Mouse (Mus musculus): ENCODE data around the gene Hcn2. TPM values are rescaled to one million over a fixed set of nuclear protein-coding genes. Genes with fewer than 3 reads are reported as not detected.

Hcn2 gene
- polyA plus RNA-seq, 1 experiment from 2014 or later: 0.28 TPM

DNA sequence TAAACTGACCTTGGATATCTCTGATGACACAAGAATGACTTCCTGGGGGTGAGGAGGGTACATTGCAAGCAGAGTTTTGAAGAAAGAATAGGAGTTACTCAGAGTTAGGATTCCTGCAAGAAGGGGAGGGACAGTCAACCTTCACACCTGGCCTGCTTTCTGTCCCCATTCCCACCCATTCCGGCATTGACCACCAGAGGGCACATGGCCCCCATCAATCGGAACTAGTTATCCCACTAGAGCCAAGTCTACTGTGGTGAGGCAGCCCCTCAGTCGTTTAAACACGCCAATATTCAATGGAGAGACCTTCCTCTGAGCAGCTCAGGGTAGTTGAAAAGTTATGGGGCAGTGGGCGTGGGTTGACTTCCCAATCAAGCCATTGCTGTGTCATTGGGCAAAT lies 52.0 kb downstream of the Hcn2 start:
- DNase-seq (ENCODE audit: low spot score): peak; percentile 82
- no peaks in the 10 kb centered on the region for H3K27me3 ChIP-seq (ENCODE audit: insufficient read depth, low read length)
- ATAC-seq (replicated peaks; ENCODE audit: low FRiP score, low read depth): no peak
- TF ChIP-seq CTCF (IDR thresholded peaks at IDR 0.05; ENCODE audit: low read depth): peak; percentile 98
- H3K27ac ChIP-seq: peak overlapping the region; percentile 11; the same call in 1 of the 2 replicates
- no peak overlapping the region for H3K9ac ChIP-seq (ENCODE audit: low read depth, low read length)
- 0 out of 2 replicates have a peak overlapping the region, but pooled peaks have one; percentile 11 for H3K4me2 ChIP-seq (ENCODE audit: low read length)
- no peaks in the 10 kb centered on the region for H3K9me3 ChIP-seq (replicated peaks; ENCODE audit: low read length)
- H3K36me3 ChIP-seq (ENCODE audit: insufficient read depth, low read length): no peaks in the 10 kb centered on the region
- H3K4me1 ChIP-seq (replicated peaks; ENCODE audit: insufficient read depth, low read length): peaks cover 20% of the 10 kb centered on the region
- under 1% methylated on average over 5 of the region's 5 CpGs for WGBS
- no peak overlapping the region for H3K4me3 ChIP-seq (replicated peaks; ENCODE audit: low read depth, low read length)

DNA sequence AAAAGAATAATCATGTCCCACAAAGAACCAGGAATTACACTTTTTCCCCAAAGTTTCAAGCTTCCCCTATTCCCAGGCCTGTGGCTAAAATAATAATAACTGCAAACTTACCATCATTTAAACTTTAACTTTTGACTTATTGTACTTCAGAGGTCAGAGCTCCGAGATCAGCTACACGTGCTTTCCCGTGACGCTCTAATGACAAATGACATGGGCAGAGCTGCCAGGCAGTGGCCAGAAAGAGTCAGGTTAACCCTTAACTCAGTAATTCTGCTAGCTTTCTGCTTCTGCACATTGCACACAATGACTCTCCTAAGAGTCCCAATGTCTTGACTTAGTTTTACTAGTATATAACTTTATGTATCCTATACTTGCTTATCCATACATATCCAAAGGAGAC lies 52.9 kb downstream of the Hcn2 start:
- no peak overlapping the region for H3K4me3 ChIP-seq (replicated peaks; ENCODE audit: low read depth, low read length)
- DNase-seq (ENCODE audit: low spot score) (no peak), ATAC-seq (replicated peaks; ENCODE audit: low FRiP score, low read depth) (no peak)
- H3K4me1 ChIP-seq (replicated peaks; ENCODE audit: insufficient read depth, low read length): peaks cover 20% of the 10 kb centered on the region
- no peak overlapping the region for H3K27ac ChIP-seq
- H3K9me3 ChIP-seq (replicated peaks; ENCODE audit: low read length): no peaks in the 10 kb centered on the region
- no peak for TF ChIP-seq CTCF (IDR thresholded peaks at IDR 0.05; ENCODE audit: low read depth)
- no peaks in the 10 kb centered on the region for H3K36me3 ChIP-seq (ENCODE audit: insufficient read depth, low read length)
- no peaks in the 10 kb centered on the region for H3K27me3 ChIP-seq (ENCODE audit: insufficient read depth, low read length)
- no peak overlapping the region for H3K4me2 ChIP-seq (ENCODE audit: low read length)
- H3K9ac ChIP-seq (ENCODE audit: low read depth, low read length): no peak overlapping the region
- 24% methylated on average over 4 of the region's 4 CpGs for WGBS

DNA sequence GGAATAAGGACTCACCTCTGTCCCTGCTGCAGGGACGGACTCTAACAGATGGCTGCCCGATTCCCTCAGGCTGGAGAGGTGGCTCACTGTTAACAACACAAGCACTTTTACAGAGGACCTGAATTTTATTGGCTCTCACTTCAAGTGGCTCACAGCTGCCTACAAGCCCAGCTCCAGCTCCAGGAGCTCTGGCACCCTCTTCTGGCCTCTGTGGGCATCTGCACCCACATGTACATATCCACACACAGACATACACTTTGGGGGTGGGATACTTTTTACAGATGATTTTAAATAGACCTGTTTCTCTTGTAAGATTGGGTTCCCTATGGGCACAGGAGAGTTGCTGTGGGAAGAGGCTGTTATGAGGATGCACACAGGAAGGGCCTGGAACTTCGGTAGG lies 55.9 kb downstream of the Hcn2 start:
- Histone ChIP-seq H3K9me3 (replicated peaks; ENCODE audit: low read length) (no peaks in the 10 kb centered on the region), H3K4me1 (replicated peaks; ENCODE audit: insufficient read depth, low read length) (peaks cover 7% of the 10 kb centered on the region), H3K27ac (no peak overlapping the region), H3K9ac (ENCODE audit: low read depth, low read length) (no peak overlapping the region), H3K4me2 (ENCODE audit: low read length) (no peak overlapping the region), H3K27me3 (ENCODE audit: insufficient read depth, low read length) (no peaks in the 10 kb centered on the region), H3K4me3 (replicated peaks; ENCODE audit: low read depth, low read length) (no peak overlapping the region), H3K36me3 (ENCODE audit: insufficient read depth, low read length) (no peaks in the 10 kb centered on the region)
- WGBS: 90% methylated on average over 3 of the region's 3 CpGs
- DNase-seq (ENCODE audit: low spot score) (no peak), ATAC-seq (replicated peaks; ENCODE audit: low FRiP score, low read depth) (no peak)
- TF ChIP-seq CTCF (IDR thresholded peaks at IDR 0.05; ENCODE audit: low read depth): peak; percentile 34; the same call in 1 of the 2 replicates

DNA sequence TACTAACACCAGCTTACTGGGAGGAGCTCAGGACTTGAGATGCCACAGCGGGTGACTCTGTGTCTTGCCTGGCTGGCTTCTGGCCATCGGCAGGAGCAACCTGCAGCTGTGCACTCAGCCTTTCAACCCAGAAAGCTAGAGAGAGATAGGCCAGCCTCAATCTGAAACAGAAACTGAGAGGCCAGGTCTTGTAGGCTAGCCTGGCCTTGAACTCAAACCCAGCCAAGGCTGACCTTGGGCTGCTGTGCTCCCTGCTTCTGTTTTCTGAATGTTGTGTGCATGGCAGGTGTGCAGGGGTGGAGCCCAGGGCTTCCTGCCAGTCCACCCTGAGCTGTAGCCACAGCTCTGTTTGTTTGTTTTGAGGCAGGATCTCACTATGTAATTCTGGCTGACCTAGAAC lies 56.8 kb downstream of the Hcn2 start:
- Histone ChIP-seq H3K36me3 (ENCODE audit: insufficient read depth, low read length) (no peaks in the 10 kb centered on the region), H3K27ac (no peak overlapping the region), H3K4me2 (ENCODE audit: low read length) (no peak overlapping the region), H3K9ac (ENCODE audit: low read depth, low read length) (no peak overlapping the region), H3K4me1 (replicated peaks; ENCODE audit: insufficient read depth, low read length) (peaks cover 5% of the 10 kb centered on the region), H3K27me3 (ENCODE audit: insufficient read depth, low read length) (no peaks in the 10 kb centered on the region), H3K4me3 (replicated peaks; ENCODE audit: low read depth, low read length) (no peak overlapping the region), H3K9me3 (replicated peaks; ENCODE audit: low read length) (no peaks in the 10 kb centered on the region)
- DNase-seq (ENCODE audit: low spot score): no peak
- WGBS: 83% methylated on average over 2 of the region's 2 CpGs
- ATAC-seq (replicated peaks; ENCODE audit: low FRiP score, low read depth): no peak
- TF ChIP-seq CTCF (IDR thresholded peaks at IDR 0.05; ENCODE audit: low read depth): no peak

DNA sequence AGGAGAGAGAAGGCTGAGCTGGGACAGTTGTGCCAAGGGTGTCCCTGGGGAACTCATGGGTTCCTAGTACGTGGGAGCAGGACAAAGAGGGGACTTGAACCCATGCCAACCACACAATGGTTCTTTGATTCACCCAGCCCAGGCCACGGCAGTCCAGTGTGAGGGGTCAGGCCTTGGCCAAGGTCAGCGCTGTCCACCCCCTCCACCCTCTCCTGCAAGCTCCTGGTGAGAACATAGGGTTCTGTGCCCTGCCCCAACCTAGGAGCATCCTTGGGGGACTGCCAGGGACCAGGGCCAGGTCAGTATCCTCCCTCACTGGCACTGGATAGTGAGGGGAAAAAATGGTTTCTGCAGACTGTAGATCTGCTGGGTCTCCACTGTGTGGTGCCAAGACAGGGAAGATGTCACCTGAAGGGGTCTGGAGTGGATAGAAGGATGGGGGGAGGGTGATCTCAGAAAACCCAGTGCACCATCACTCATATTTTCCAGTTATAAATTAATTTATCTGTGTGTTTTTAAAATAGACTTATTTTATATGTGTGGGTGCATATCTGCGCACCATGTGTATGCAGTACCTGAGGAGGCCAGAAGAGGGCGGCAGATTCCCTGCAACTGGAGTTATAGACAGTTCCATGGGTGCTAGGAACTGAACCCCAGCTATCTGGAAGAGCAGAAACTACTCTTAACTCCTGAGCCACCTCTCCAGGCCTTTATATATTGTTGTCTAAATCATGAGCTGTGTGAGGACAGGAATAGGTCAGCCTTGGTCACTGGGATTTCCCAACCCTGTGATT lies 58.2 kb downstream of the Hcn2 start:
- H3K4me3 ChIP-seq (replicated peaks; ENCODE audit: low read depth, low read length): no peak overlapping the region
- ATAC-seq (replicated peaks; ENCODE audit: low FRiP score, low read depth): no peak
- H3K4me1 ChIP-seq (replicated peaks; ENCODE audit: insufficient read depth, low read length): peaks cover 16% of the 10 kb centered on the region; the same call in 1 of the 2 replicates
- peak; percentile 47; the same call in 1 of the 2 replicates for TF ChIP-seq CTCF (IDR thresholded peaks at IDR 0.05; ENCODE audit: low read depth)
- no peak overlapping the region for H3K4me2 ChIP-seq (ENCODE audit: low read length)
- no peaks in the 10 kb centered on the region for H3K27me3 ChIP-seq (ENCODE audit: insufficient read depth, low read length)
- H3K27ac ChIP-seq: no peak overlapping the region
- DNase-seq (ENCODE audit: low spot score): no peak
- H3K9ac ChIP-seq (ENCODE audit: low read depth, low read length): no peak overlapping the region
- 62% methylated on average over 5 of the region's 5 CpGs for WGBS
- H3K36me3 ChIP-seq (ENCODE audit: insufficient read depth, low read length): no peaks in the 10 kb centered on the region
- H3K9me3 ChIP-seq (replicated peaks; ENCODE audit: low read length): no peaks in the 10 kb centered on the region

DNA sequence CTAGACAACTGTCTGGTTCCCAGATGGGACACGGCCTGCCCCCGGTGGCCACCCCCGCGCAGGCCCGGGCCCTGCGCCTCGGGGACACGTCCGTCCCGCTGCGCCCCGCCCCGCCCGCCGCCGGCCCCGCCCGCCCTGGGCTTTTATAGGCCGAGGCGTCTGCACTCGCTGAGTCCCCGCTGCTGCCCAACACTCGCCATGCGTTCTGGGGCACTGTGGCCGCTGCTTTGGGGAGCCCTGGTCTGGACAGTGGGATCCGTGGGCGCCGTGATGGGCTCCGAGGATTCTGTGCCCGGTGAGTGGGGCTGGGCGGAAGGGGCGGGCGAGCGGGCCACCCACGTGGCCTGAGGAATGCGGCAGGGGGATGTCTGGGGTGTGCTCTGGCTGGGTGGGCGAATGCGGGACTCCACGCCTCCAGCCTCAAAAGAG lies 60.7 kb downstream of the Hcn2 start, which contains the start of gene Fstl3:
TSS of gene Fstl3 (plus strand) at position 170 of the 429 bp plus-strand sequence.
- Histone ChIP-seq H3K9ac (ENCODE audit: low read depth, low read length) (peak within 1 kb of the TSS; percentile 67), H3K4me2 (ENCODE audit: low read length) (peak within 1 kb of the TSS; percentile 76), H3K9me3 (replicated peaks; ENCODE audit: low read length) (no peaks in the 10 kb centered on the region), H3K4me1 (replicated peaks; ENCODE audit: insufficient read depth, low read length) (peaks cover 21% of the 10 kb centered on the region; the same call in 1 of the 2 replicates), H3K27me3 (ENCODE audit: insufficient read depth, low read length) (no peaks in the 10 kb centered on the region), H3K36me3 (ENCODE audit: insufficient read depth, low read length) (no peaks in the 10 kb centered on the region), H3K4me3 (replicated peaks; ENCODE audit: low read depth, low read length) (peak within 1 kb of the TSS; percentile 51), H3K27ac (peak within 1 kb of the TSS; percentile 75)
- no peak for ATAC-seq (replicated peaks; ENCODE audit: low FRiP score, low read depth)
- 1% methylated on average over 39 of the region's 39 CpGs for WGBS
- peak; percentile 67 for DNase-seq (ENCODE audit: low spot score)
- no peak for TF ChIP-seq CTCF (IDR thresholded peaks at IDR 0.05; ENCODE audit: low read depth)

All from kidney, postnatal 0 days (tissue).